ENCODE assay signal across 8 mouse cellular contexts in genomic region chr11:98709001-98709741, GRCm38 (mm10). TPM values are rescaled to one million over a fixed set of nuclear protein-coding genes. Genes with fewer than 3 reads are reported as not detected.
DNase-seq lines count a peak whose midpoint lies in the region; ATAC-seq lines count a peak whose summit lies in the region.

No protein-coding gene starts in this region.

- peak overlapping the region; percentile 0; the same call in 1 of the 2 replicates for H3K27ac ChIP-seq in limb, embryonic 15.5 days
- no peak overlapping the region for H3K27ac ChIP-seq in limb, embryonic 10.5 days
- H3K27ac ChIP-seq in kidney, embryonic 16.5 days (ENCODE audit: low read length), result peak overlapping the region; percentile 94
- no peak overlapping the region for H3K27ac ChIP-seq in forebrain, embryonic 12.5 days

- intact Hi-C loops in gastrocnemius, postnatal 14 days (cut with DNase I; ENCODE audit: low total_unique reads), result loop anchor here (10.0 kb wide), 1 partner anchor 196 kb away; the partner anchor contains the start of gene Cdc6

- no peak overlapping the region for H3K4me2 ChIP-seq in limb, embryonic 15.5 days
- peak overlapping the region; percentile 19 for H3K4me2 ChIP-seq in kidney, embryonic 16.5 days (replicated peaks; ENCODE audit: low read depth, low read length)
- H3K4me2 ChIP-seq in forebrain, embryonic 12.5 days, result no peak overlapping the region

- WGBS in limb, embryonic 15.5 days, result 74% methylated on average over 26 of the region's 26 CpGs
- WGBS in limb, embryonic 10.5 days, result 90% methylated on average over 26 of the region's 26 CpGs
- WGBS in kidney, embryonic 16.5 days, result 21% methylated on average over 26 of the region's 26 CpGs
- WGBS in forebrain, embryonic 12.5 days, result 93% methylated on average over 26 of the region's 26 CpGs

- no peak overlapping the region for H3K4me3 ChIP-seq in limb, embryonic 15.5 days
- no peak overlapping the region for H3K4me3 ChIP-seq in limb, embryonic 10.5 days
- no peak overlapping the region for H3K4me3 ChIP-seq in kidney, embryonic 16.5 days (ENCODE audit: low read length)
- H3K4me3 ChIP-seq in forebrain, embryonic 12.5 days (replicated peaks), result no peak overlapping the region

- H3K36me3 ChIP-seq in limb, embryonic 15.5 days, result peaks cover 89% of the 10 kb centered on the region
- peaks cover 94% of the 10 kb centered on the region for H3K36me3 ChIP-seq in limb, embryonic 10.5 days
- peaks cover 40% of the 10 kb centered on the region for H3K36me3 ChIP-seq in kidney, embryonic 16.5 days (ENCODE audit: insufficient read depth, low read length)
- H3K36me3 ChIP-seq in forebrain, embryonic 12.5 days (replicated peaks), result peaks cover 93% of the 10 kb centered on the region

- H3K9ac ChIP-seq in limb, embryonic 15.5 days, result no peak overlapping the region
- H3K9ac ChIP-seq in kidney, embryonic 16.5 days (replicated peaks; ENCODE audit: low read length), result peak overlapping the region; percentile 1; the same call in 1 of the 2 replicates
- H3K9ac ChIP-seq in forebrain, embryonic 12.5 days, result no peak overlapping the region

- H3K9me3 ChIP-seq in limb, embryonic 15.5 days, result no peaks in the 10 kb centered on the region
- H3K9me3 ChIP-seq in limb, embryonic 10.5 days (replicated peaks), result no peaks in the 10 kb centered on the region
- H3K9me3 ChIP-seq in kidney, embryonic 16.5 days (ENCODE audit: low read length), result no peaks in the 10 kb centered on the region
- H3K9me3 ChIP-seq in forebrain, embryonic 12.5 days, result no peaks in the 10 kb centered on the region

- ATAC-seq in limb, embryonic 15.5 days (ENCODE audit: insufficient number of reproducible peaks, low FRiP score, low TSS enrichment, low read depth), result no peak
- ATAC-seq in kidney, embryonic 16.5 days (ENCODE audit: low FRiP score, low TSS enrichment), result peak; percentile 63
- ATAC-seq in megakaryocyte progenitor cell, adult 5-6 weeks (replicated peaks; ENCODE audit: poor library complexity), result peak; percentile 20; the same call in 1 of the 2 replicates
- no peak for ATAC-seq in forebrain, embryonic 12.5 days (ENCODE audit: low FRiP score)

- peaks cover 26% of the 10 kb centered on the region for H3K4me1 ChIP-seq in limb, embryonic 15.5 days
- H3K4me1 ChIP-seq in limb, embryonic 10.5 days, result no peaks in the 10 kb centered on the region
- peaks cover 69% of the 10 kb centered on the region for H3K4me1 ChIP-seq in kidney, embryonic 16.5 days (ENCODE audit: insufficient read depth, low read length)
- no peaks in the 10 kb centered on the region for H3K4me1 ChIP-seq in forebrain, embryonic 12.5 days

- DNase-seq in limb, embryonic 10.5 days (ENCODE audit: low spot score), result no peak
- DNase-seq in gastrocnemius, postnatal 14 days, result peak; percentile 42
- no peak for DNase-seq in retina, postnatal 1 day
- DNase-seq in natural killer cell, adult 2 months (ENCODE audit: low spot score in 2 of 2), result no peak

- H3K27me3 ChIP-seq in limb, embryonic 15.5 days, result no peaks in the 10 kb centered on the region
- no peaks in the 10 kb centered on the region for H3K27me3 ChIP-seq in limb, embryonic 10.5 days (ENCODE audit: low read depth, poor library complexity, severe bottlenecking)
- no peaks in the 10 kb centered on the region for H3K27me3 ChIP-seq in kidney, embryonic 16.5 days (ENCODE audit: insufficient read depth, low read length)
- H3K27me3 ChIP-seq in forebrain, embryonic 12.5 days, result no peaks in the 10 kb centered on the region

RNA-seq across cellular contexts. Expression of gene Csf3, which starts 8.1 kb away (rescaled TPM):
- polyA plus RNA-seq in limb, embryonic 15.5 days (2015; fragmentation: Nextera tagmentation; extraction: Ambion mirVana), result 0.10 TPM in 1 of 2 replicates, not detected in the other
- polyA plus RNA-seq in limb, embryonic 10.5 days (2016; fragmentation: Nextera tagmentation; extraction: Ambion mirVana), result not detected in 2 replicates
- total RNA-seq in gastrocnemius, postnatal 14 days (2021), result not detected
- polyA plus RNA-seq in kidney, embryonic 16.5 days (2015; fragmentation: Nextera tagmentation; extraction: Ambion mirVana), result 0.11 TPM in 1 of 2 replicates, not detected in the other
- total RNA-seq in megakaryocyte progenitor cell, adult 5-6 weeks (2015), result not detected in 2 replicates
- total RNA-seq in megakaryocyte progenitor cell, adult 5-6 weeks (2017), result not detected in 2 replicates
- 0.14 TPM in 1 of 2 replicates, not detected in the other for polyA plus RNA-seq in forebrain, embryonic 12.5 days (2016; fragmentation: Nextera tagmentation; extraction: Ambion mirVana)

RNA-seq across cellular contexts. Expression of gene Med24, which starts 20.1 kb away (rescaled TPM):
- 47.6 and 48.3 TPM in 2 replicates for polyA plus RNA-seq in limb, embryonic 15.5 days (2015; fragmentation: Nextera tagmentation; extraction: Ambion mirVana)
- 77.3 and 82.6 TPM in 2 replicates for polyA plus RNA-seq in limb, embryonic 10.5 days (2016; fragmentation: Nextera tagmentation; extraction: Ambion mirVana)
- total RNA-seq in gastrocnemius, postnatal 14 days (2021), result 10 to 100 TPM; 40.3 to 42.0 TPM
- polyA plus RNA-seq in kidney, embryonic 16.5 days (2015; fragmentation: Nextera tagmentation; extraction: Ambion mirVana), result 71.4 and 73.9 TPM in 2 replicates
- 28.7 and 30.9 TPM in 2 replicates for total RNA-seq in megakaryocyte progenitor cell, adult 5-6 weeks (2015)
- 36.2 and 46.3 TPM in 2 replicates for total RNA-seq in megakaryocyte progenitor cell, adult 5-6 weeks (2017)
- polyA plus RNA-seq in forebrain, embryonic 12.5 days (2016; fragmentation: Nextera tagmentation; extraction: Ambion mirVana), result 88.1 and 95.0 TPM in 2 replicates

RNA-seq across cellular contexts. Expression of gene Psmd3, which starts 26.8 kb away (rescaled TPM):
- 197 and 200 TPM in 2 replicates for polyA plus RNA-seq in limb, embryonic 15.5 days (2015; fragmentation: Nextera tagmentation; extraction: Ambion mirVana)
- polyA plus RNA-seq in limb, embryonic 10.5 days (2016; fragmentation: Nextera tagmentation; extraction: Ambion mirVana), result 284 and 303 TPM in 2 replicates
- 10 to 100 TPM; 89.2 to 91.4 TPM for total RNA-seq in gastrocnemius, postnatal 14 days (2021)
- polyA plus RNA-seq in kidney, embryonic 16.5 days (2015; fragmentation: Nextera tagmentation; extraction: Ambion mirVana), result 289 and 303 TPM in 2 replicates
- total RNA-seq in megakaryocyte progenitor cell, adult 5-6 weeks (2015), result 38.0 and 38.6 TPM in 2 replicates
- 70.9 and 71.9 TPM in 2 replicates for total RNA-seq in megakaryocyte progenitor cell, adult 5-6 weeks (2017)
- polyA plus RNA-seq in forebrain, embryonic 12.5 days (2016; fragmentation: Nextera tagmentation; extraction: Ambion mirVana), result 234 and 239 TPM in 2 replicates

RNA-seq across cellular contexts. Expression of gene Thra, which starts 31.3 kb away (rescaled TPM):
- polyA plus RNA-seq in limb, embryonic 15.5 days (2015; fragmentation: Nextera tagmentation; extraction: Ambion mirVana), result 38.4 and 39.6 TPM in 2 replicates
- 6.3 and 11.6 TPM in 2 replicates for polyA plus RNA-seq in limb, embryonic 10.5 days (2016; fragmentation: Nextera tagmentation; extraction: Ambion mirVana)
- total RNA-seq in gastrocnemius, postnatal 14 days (2021), result 100 to 1,000 TPM in 1 of 2 experiments, 10 to 100 TPM in 1; 91.8 to 106 TPM
- polyA plus RNA-seq in kidney, embryonic 16.5 days (2015; fragmentation: Nextera tagmentation; extraction: Ambion mirVana), result 24.4 and 25.9 TPM in 2 replicates
- total RNA-seq in megakaryocyte progenitor cell, adult 5-6 weeks (2015), result 34.2 and 34.6 TPM in 2 replicates
- total RNA-seq in megakaryocyte progenitor cell, adult 5-6 weeks (2017), result 21.8 and 25.3 TPM in 2 replicates
- 53.4 and 59.8 TPM in 2 replicates for polyA plus RNA-seq in forebrain, embryonic 12.5 days (2016; fragmentation: Nextera tagmentation; extraction: Ambion mirVana)

RNA-seq across cellular contexts. Expression of gene Gsdma, which starts 45.0 kb away (rescaled TPM):
- 10.5 and 14.7 TPM in 2 replicates for polyA plus RNA-seq in limb, embryonic 15.5 days (2015; fragmentation: Nextera tagmentation; extraction: Ambion mirVana)
- polyA plus RNA-seq in limb, embryonic 10.5 days (2016; fragmentation: Nextera tagmentation; extraction: Ambion mirVana), result 0.05 TPM in 1 of 2 replicates, not detected in the other
- under 1 TPM in 1 of 2 experiments, not detected in 1; 0.11 TPM for total RNA-seq in gastrocnemius, postnatal 14 days (2021)
- polyA plus RNA-seq in kidney, embryonic 16.5 days (2015; fragmentation: Nextera tagmentation; extraction: Ambion mirVana), result not detected in 2 replicates
- total RNA-seq in megakaryocyte progenitor cell, adult 5-6 weeks (2015), result not detected in 2 replicates
- not detected in 2 replicates for total RNA-seq in megakaryocyte progenitor cell, adult 5-6 weeks (2017)
- not detected in 2 replicates for polyA plus RNA-seq in forebrain, embryonic 12.5 days (2016; fragmentation: Nextera tagmentation; extraction: Ambion mirVana)

Comparison
In these comparisons a context has a peak if more than half of its experiments do, and no peak if none do; other contexts are left out.
1. H3K27ac ChIP-seq: peak in limb, embryonic 15.5 days (single experiment) and kidney, embryonic 16.5 days (single experiment); none in limb, embryonic 10.5 days (single experiment) and forebrain, embryonic 12.5 days (single experiment).
2. ATAC-seq: peak in kidney, embryonic 16.5 days (single experiment) and megakaryocyte progenitor cell, adult 5-6 weeks (single experiment); none in limb, embryonic 15.5 days (single experiment) and forebrain, embryonic 12.5 days (single experiment).